Mouse (Mus musculus) thymus, adult 2 months (tissue): Measurements from ENCODE around the gene Trpm5. TPM values are rescaled to one million over a fixed set of nuclear protein-coding genes. Genes with fewer than 3 reads are reported as not detected.

Experiments used
- DNase-seq: peaks from one replicate; pipeline ENCODE4 v3.0.0; 2021
- H3K27ac ChIP-seq: fragments of 200-500 bp; 2 replicates; pipeline ENCODE4 v1.5.1; 2012; ENCODE audit warnings: low read length, control low read depth; ENCODE audit not compliant: control insufficient read depth, insufficient read depth
- H3K27me3 ChIP-seq: fragments of 200-500 bp; 2 replicates; pipeline ENCODE4 v1.6.1; 2012; ENCODE audit warnings: mild to moderate bottlenecking, low read length, moderate library complexity, mixed read lengths; ENCODE audit not compliant: control insufficient read depth, insufficient read depth
- H3K36me3 ChIP-seq: fragments of 200-500 bp; 2 replicates; pipeline ENCODE4 v1.6.1; 2012; ENCODE audit warnings: mild to moderate bottlenecking, low read length, moderate library complexity; ENCODE audit not compliant: control insufficient read depth, insufficient read depth
- H3K4me1 ChIP-seq: fragments of 200-500 bp; replicated peaks from 2 replicates; pipeline ENCODE4 v1.6.1; 2012; ENCODE audit warnings: low read length; ENCODE audit not compliant: control insufficient read depth, insufficient read depth
- H3K4me3 ChIP-seq: fragments of 200-500 bp; 2 replicates; pipeline ENCODE4 v1.5.1; 2012; ENCODE audit warnings: mild to moderate bottlenecking, low read length, control low read depth, moderate library complexity; ENCODE audit not compliant: control insufficient read depth, insufficient read depth
- CTCF ChIP-seq: fragments of 200-500 bp; IDR thresholded peaks from 2 replicates; pipeline ENCODE4 v1.5.1; 2012; ENCODE audit warnings: mild to moderate bottlenecking, control low read depth, low read length, moderate library complexity, borderline replicate concordance; ENCODE audit not compliant: control insufficient read depth, poor library complexity, insufficient read depth; ENCODE audit errors: extremely low read depth
- POLR2A ChIP-seq: fragments of 200-500 bp; IDR thresholded peaks from 2 replicates; pipeline ENCODE4 v1.6.1; 2012; ENCODE audit warnings: mild to moderate bottlenecking, low read length, control low read depth, moderate library complexity; ENCODE audit not compliant: control insufficient read depth, poor library complexity, insufficient read depth; ENCODE audit errors: extremely low read depth
- WGBS: fragments of 180-500 bp; shearing (Covaris S2); methylation state at CpG from one replicate; pipeline ENCODE4 v1.1.7; 2018; 5-methylcytosine and 5-hydroxymethylcytosine counted together
- polyA plus RNA-seq: library from polyadenylated mRNA; depleted of rRNA; stranded (reverse); fragments of >200 nt; gene quantifications from 2 replicates; pipeline ENCODE4 v1.2.3, GENCODE M21; 2012

Gene Trpm5
- polyA plus RNA-seq, 1 experiment, result 4.5 TPM

DNA sequence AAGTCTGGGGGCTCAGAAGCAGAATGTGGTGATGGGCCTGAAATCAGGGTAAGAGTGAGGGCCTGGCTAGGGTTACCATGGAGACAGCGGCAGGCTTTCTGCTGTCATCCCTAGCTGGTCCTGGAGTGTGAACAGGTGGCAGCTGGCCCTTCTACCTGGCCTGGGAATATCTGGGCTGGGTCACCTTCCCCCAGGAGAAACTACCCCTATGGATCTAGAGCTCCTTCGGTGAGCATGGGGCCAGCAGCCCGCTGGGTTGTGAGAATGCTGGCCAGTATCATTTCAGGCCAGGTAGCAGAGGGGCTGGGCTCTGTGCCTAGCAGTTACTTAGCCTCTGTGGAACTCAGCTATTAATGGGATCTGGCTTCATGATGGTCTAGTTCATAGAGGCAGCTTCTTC is 30.5 kb upstream of the Trpm5 start:
- WGBS, result 96% methylated on average over 3 of the region's 3 CpGs
- DNase-seq, result no peak
- H3K4me3 ChIP-seq, result no peak overlapping the region
- H3K27me3 ChIP-seq, result no peaks in the 10 kb centered on the region
- no peaks in the 10 kb centered on the region for H3K36me3 ChIP-seq
- no peak overlapping the region for H3K27ac ChIP-seq
- TF ChIP-seq POLR2A, result no peak
- TF ChIP-seq CTCF, result no peak
- H3K4me1 ChIP-seq, result peaks cover 22% of the 10 kb centered on the region

DNA sequence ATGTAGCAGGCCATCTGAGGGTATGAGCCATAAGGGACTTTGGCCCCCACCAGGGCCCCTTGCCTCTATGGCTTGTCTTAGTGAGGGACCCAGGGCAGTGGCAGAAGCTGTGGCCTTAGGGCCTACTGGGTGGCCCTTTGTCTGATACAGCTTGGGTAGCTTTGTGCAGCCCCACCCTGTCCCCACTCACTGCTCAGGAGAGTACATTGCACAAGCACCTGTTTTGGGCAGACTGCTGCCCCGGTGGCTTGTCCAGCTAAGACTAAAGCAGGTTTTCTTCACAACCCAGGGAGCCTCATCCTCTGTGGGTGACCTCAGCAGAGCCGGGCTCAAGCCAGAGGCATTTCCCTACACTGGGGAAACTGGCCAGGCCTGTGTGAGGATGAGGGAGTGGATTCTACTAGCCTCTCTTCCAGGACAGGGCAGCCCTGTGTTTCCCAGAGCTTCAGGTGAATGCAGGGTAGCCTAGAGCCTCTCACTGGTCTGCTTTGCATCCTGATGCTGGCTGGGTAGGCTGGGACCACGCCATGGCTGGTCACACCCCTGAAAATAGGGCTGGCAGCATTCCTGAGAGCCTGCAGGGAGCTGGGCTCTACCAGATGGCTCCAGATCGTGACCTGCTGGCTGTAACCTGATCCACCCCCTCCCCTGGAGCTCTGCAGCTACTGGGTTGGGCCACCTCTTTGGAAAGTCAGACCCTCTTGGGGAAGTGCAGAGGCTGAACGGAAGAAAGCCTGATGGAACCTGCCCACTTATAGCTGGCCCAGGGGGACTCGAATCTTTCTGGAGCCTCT is 29.6 kb upstream of the Trpm5 start:
- Histone ChIP-seq H3K4me3 (no peak overlapping the region), H3K27me3 (no peaks in the 10 kb centered on the region), H3K36me3 (no peaks in the 10 kb centered on the region), H3K4me1 (peaks cover 30% of the 10 kb centered on the region), H3K27ac (no peak overlapping the region)
- WGBS, result 87% methylated on average over 6 of the region's 6 CpGs
- TF ChIP-seq POLR2A, result no peak
- TF ChIP-seq CTCF, result no peak
- no peak for DNase-seq

DNA sequence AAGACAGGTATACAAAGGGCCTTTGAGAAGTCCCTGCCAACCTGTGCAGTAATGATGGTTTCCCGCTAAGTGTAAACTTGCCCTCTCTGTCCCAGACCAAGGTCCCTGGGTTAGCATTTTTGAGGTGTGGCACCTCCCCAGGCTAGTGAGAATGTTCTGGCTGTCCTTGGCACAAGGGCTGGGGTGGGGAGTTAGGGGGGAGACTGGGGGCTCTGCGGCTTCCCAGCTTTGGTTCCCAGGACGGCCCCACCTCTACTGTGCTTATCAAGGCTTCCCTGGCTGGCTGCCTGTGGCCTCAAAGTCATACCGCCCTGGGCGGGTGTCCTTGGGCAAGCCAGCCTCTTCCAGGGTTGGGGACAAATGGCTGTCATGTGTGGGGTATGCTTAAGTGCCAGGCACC is 27.7 kb upstream of the Trpm5 start:
- 87% methylated on average over 5 of the region's 5 CpGs for WGBS
- TF ChIP-seq POLR2A (no peak), CTCF (no peak)
- peaks cover 34% of the 10 kb centered on the region for H3K4me1 ChIP-seq
- no peaks in the 10 kb centered on the region for H3K27me3 ChIP-seq
- DNase-seq, result no peak
- no peak overlapping the region for H3K27ac ChIP-seq
- no peaks in the 10 kb centered on the region for H3K36me3 ChIP-seq
- H3K4me3 ChIP-seq, result no peak overlapping the region

DNA sequence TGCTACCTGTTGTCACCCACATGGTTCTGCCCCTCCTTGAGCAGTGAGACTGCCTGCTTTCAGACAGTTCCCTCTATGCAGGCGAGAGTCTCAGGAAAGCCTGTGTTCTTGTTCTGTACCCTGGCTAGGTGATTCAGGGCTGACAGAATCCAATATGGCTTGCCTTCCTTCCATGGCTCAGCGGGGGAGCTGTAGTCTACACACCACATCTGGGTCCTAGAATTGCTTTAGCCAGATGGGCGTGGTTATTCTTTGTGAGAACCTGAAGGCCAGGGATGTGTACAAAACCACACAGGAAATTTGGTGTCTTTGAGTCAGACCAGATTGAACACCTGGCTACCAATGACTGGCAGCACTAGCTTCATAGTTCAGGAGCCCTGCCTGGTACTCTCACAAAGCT is 25.4 kb upstream of the Trpm5 start:
- Histone ChIP-seq H3K36me3 (no peaks in the 10 kb centered on the region), H3K4me1 (peaks cover 34% of the 10 kb centered on the region), H3K4me3 (no peak overlapping the region), H3K27ac (no peak overlapping the region), H3K27me3 (no peaks in the 10 kb centered on the region)
- 5% methylated on average over 3 of the region's 3 CpGs for WGBS
- no peak for DNase-seq
- no peak for TF ChIP-seq CTCF
- no peak for TF ChIP-seq POLR2A

DNA sequence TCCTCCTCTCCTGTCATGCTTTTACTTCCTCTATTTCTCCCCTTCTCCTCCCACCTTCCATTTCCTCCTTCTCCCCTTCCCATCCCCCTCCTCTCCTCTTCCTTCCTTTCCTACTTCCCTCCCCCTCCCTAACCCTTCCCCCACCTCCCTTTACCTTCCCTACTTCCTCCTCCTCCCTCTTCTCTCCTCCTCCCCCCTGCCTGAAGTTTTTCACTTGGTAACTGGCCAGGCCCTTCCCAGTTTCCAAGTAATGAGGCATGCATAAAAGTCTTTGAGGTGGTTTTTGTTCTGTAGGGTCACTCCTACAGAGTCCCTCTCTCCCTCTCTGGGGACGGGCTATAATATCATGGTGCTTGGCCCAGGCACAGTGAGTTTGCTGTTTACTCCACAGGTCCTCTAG is 25.0 kb upstream of the Trpm5 start:
- WGBS, result 5% methylated on average over 1 of the region's 1 CpGs
- DNase-seq, result no peak
- Histone ChIP-seq H3K27me3 (no peaks in the 10 kb centered on the region), H3K4me1 (peaks cover 34% of the 10 kb centered on the region), H3K4me3 (no peak overlapping the region), H3K27ac (no peak overlapping the region), H3K36me3 (no peaks in the 10 kb centered on the region)
- no peak for TF ChIP-seq CTCF
- TF ChIP-seq POLR2A, result no peak

DNA sequence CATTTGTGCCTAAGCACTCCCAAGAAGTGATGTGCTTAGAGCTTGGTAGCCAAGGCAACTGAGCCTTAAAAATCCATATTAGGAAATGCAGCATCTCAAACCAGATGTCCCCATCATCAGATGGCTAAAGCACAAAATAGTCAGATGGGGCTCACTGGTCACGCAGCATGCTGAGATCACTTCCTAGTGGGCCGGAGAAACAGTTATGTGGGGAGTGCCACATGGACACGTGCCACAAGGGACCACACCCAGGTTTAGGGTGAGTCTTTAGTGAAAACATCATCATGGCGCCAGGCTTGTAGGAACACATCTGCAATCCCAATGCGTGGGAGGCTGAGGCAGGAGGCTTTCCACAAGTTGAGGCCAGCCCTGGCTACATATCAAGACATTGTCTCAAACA is 22.1 kb upstream of the Trpm5 start:
- Histone ChIP-seq H3K4me3 (no peak overlapping the region), H3K36me3 (no peaks in the 10 kb centered on the region), H3K4me1 (peaks cover 25% of the 10 kb centered on the region), H3K27ac (no peak overlapping the region), H3K27me3 (no peaks in the 10 kb centered on the region)
- no peak for TF ChIP-seq POLR2A
- TF ChIP-seq CTCF, result no peak
- 89% methylated on average over 5 of the region's 5 CpGs for WGBS
- DNase-seq, result no peak
